Mouse (Mus musculus) bone marrow, adult 2 months (tissue): ENCODE data around the gene Smyd1. TPM values are rescaled to one million over a fixed set of nuclear protein-coding genes. Genes with fewer than 3 reads are reported as not detected.

Source experiments
- H3K27ac ChIP-seq: fragments of 200-500 bp; 2 replicates; pipeline ENCODE4 v1.5.1; 2012; ENCODE audit warnings: low read depth, mild to moderate bottlenecking, control low read depth, inconsistent platforms, low read length; ENCODE audit not compliant: control insufficient read depth, poor library complexity, insufficient read depth
- H3K4me1 ChIP-seq: fragments of 200-500 bp; 2 replicates; pipeline ENCODE4 v1.6.1; 2011; ENCODE audit warnings: low read length; ENCODE audit not compliant: control insufficient read depth, insufficient read depth
- H3K4me3 ChIP-seq: fragments of 200-500 bp; replicated peaks from 2 replicates; pipeline ENCODE3; 2011; ENCODE audit warnings: mild to moderate bottlenecking, low read depth, low read length, control low read depth; ENCODE audit not compliant: control insufficient read depth
- CTCF ChIP-seq: fragments of 200-500 bp; IDR thresholded peaks from 2 replicates; pipeline ENCODE4 v1.5.1; 2011; ENCODE audit warnings: low read length, control low read depth; ENCODE audit not compliant: control insufficient read depth, insufficient read depth
- POLR2A ChIP-seq: fragments of 200-500 bp; IDR thresholded peaks from 2 replicates; pipeline ENCODE4 v1.6.1; 2011; ENCODE audit warnings: low read depth, mild to moderate bottlenecking, control low read depth, low read length, borderline replicate concordance; ENCODE audit not compliant: control insufficient read depth
- WGBS: fragments of 180-500 bp; shearing (Covaris S2); methylation state at CpG from one replicate; pipeline ENCODE4 v1.1.7; 2018; 5-methylcytosine and 5-hydroxymethylcytosine counted together
- polyA plus RNA-seq: library from polyadenylated mRNA; stranded (reverse); fragments of >200 nt; gene quantifications from 2 replicates; pipeline ENCODE4 v1.2.4, GENCODE M21; 2011; ENCODE audit warnings: low replicate concordance; ENCODE audit not compliant: missing spikeins, insufficient read depth, insufficient read length

Gene Smyd1
- polyA plus RNA-seq, 1 experiment: 0.45 TPM

- no peaks in the 10 kb centered on the region for H3K4me1 ChIP-seq
- H3K27ac ChIP-seq: no peak overlapping the region
- no peak overlapping the region for H3K4me3 ChIP-seq
- WGBS: 30% methylated on average over 3 of the region's 3 CpGs
- TF ChIP-seq CTCF: no peak
- TF ChIP-seq POLR2A: no peak
Measured at GRCm38 (mm10) chr6:71224184-71224943, 97.7 kb downstream of the Smyd1 start.

- Histone ChIP-seq H3K27ac (no peak overlapping the region), H3K4me3 (no peak overlapping the region), H3K4me1 (no peaks in the 10 kb centered on the region)
- WGBS: 50% methylated on average over 4 of the region's 4 CpGs
- no peak for TF ChIP-seq CTCF
- TF ChIP-seq POLR2A: no peak
Measured at GRCm38 (mm10) chr6:71221501-71221900, 100.5 kb downstream of the Smyd1 start.

GRCm38 (mm10) chr6:71212471-71212870, 109.6 kb downstream of the Smyd1 start:
- Histone ChIP-seq H3K4me1 (no peaks in the 10 kb centered on the region), H3K27ac (no peak overlapping the region), H3K4me3 (no peak overlapping the region)
- TF ChIP-seq CTCF (no peak), POLR2A (no peak)
- WGBS: 86% methylated on average over 3 of the region's 3 CpGs

GRCm38 (mm10) chr6:71211917-71212316, 110.1 kb downstream of the Smyd1 start:
- Histone ChIP-seq H3K27ac (no peak overlapping the region), H3K4me1 (no peaks in the 10 kb centered on the region), H3K4me3 (no peak overlapping the region)
- 55% methylated on average over 7 of the region's 7 CpGs for WGBS
- TF ChIP-seq POLR2A (no peak), CTCF (no peak)

- H3K4me1 ChIP-seq: no peaks in the 10 kb centered on the region
- WGBS: 84% methylated on average over 2 of the region's 2 CpGs
- TF ChIP-seq POLR2A: no peak
- TF ChIP-seq CTCF: no peak
- no peak overlapping the region for H3K4me3 ChIP-seq
- no peak overlapping the region for H3K27ac ChIP-seq
Measured at GRCm38 (mm10) chr6:71208691-71209090, 113.3 kb downstream of the Smyd1 start.

GRCm38 (mm10) chr6:71204166-71204565, 117.9 kb downstream of the Smyd1 start:
- WGBS: 83% methylated on average over 8 of the region's 8 CpGs
- no peaks in the 10 kb centered on the region for H3K4me1 ChIP-seq
- TF ChIP-seq CTCF (no peak), POLR2A (no peak)
- H3K4me3 ChIP-seq: no peak overlapping the region
- no peak overlapping the region for H3K27ac ChIP-seq

GRCm38 (mm10) chr6:71203674-71204073, 118.4 kb downstream of the Smyd1 start:
- TF ChIP-seq POLR2A (no peak), CTCF (no peak)
- H3K4me3 ChIP-seq: no peak overlapping the region
- no peaks in the 10 kb centered on the region for H3K4me1 ChIP-seq
- WGBS: 79% methylated on average over 5 of the region's 5 CpGs
- no peak overlapping the region for H3K27ac ChIP-seq

GRCm38 (mm10) chr6:71201925-71202324, 120.1 kb downstream of the Smyd1 start:
- Histone ChIP-seq H3K4me1 (no peaks in the 10 kb centered on the region), H3K4me3 (no peak overlapping the region), H3K27ac (no peak overlapping the region)
- WGBS: 67% methylated on average over 5 of the region's 5 CpGs
- TF ChIP-seq CTCF: no peak
- no peak for TF ChIP-seq POLR2A
